Mouse (Mus musculus) liver, postnatal 0 days (tissue): ENCODE results near the gene Hdgfl3. TPM values are rescaled to one million over a fixed set of nuclear protein-coding genes. Genes with fewer than 3 reads are reported as not detected.
A peak's percentile ranks its signal among the peaks of the same experiment; 100 is the strongest.

Experiments
- ATAC-seq: fragments of 200-750 bp; cut with Nextera tagmentation; 2 replicates; pipeline ENCODE4 v1.8.0; 2017; ENCODE audit warnings: mild to moderate bottlenecking, moderate library complexity
- DNase-seq: peaks from one replicate; pipeline ENCODE4 v3.0.0-alpha.2; 2016
- H3K27ac ChIP-seq: fragments of 300-500 bp; sonication (generic); 2 replicates; pipeline ENCODE4 v1.5.1; 2014; ENCODE audit warnings: antibody characterized with exemption, moderate library complexity, mild to moderate bottlenecking, low read depth
- H3K27me3 ChIP-seq: fragments of 300-500 bp; sonication (generic); 2 replicates; pipeline ENCODE4 v1.6.1; 2014; ENCODE audit warnings: low read length, control low read depth, mixed read lengths; ENCODE audit not compliant: insufficient read depth
- H3K36me3 ChIP-seq: fragments of 300-500 bp; sonication (generic); replicated peaks from 2 replicates; pipeline ENCODE4 v1.6.1; 2014; ENCODE audit warnings: mild to moderate bottlenecking, control low read depth, low read length, moderate library complexity, mixed read lengths; ENCODE audit not compliant: insufficient read depth
- H3K4me1 ChIP-seq: fragments of 300-500 bp; sonication (generic); 2 replicates; pipeline ENCODE4 v1.6.1; 2014; ENCODE audit warnings: antibody characterized with exemption, mild to moderate bottlenecking, control low read depth; ENCODE audit not compliant: insufficient read depth
- H3K4me2 ChIP-seq: fragments of 300-500 bp; sonication (generic); 2 replicates; pipeline ENCODE4 v1.6.1; 2014; ENCODE audit warnings: low read depth, mild to moderate bottlenecking, low read length, moderate library complexity, mixed read lengths
- H3K4me3 ChIP-seq: fragments of 300-500 bp; sonication (generic); 2 replicates; pipeline ENCODE4 v1.5.1; 2014; ENCODE audit warnings: low read depth, low read length
- H3K9ac ChIP-seq: fragments of 300-500 bp; sonication (generic); replicated peaks from 2 replicates; pipeline ENCODE4 v1.6.1; 2014; ENCODE audit warnings: mild to moderate bottlenecking, moderate library complexity
- H3K9me3 ChIP-seq: fragments of 300-500 bp; sonication (generic); 2 replicates; pipeline ENCODE4 v1.6.1; 2016; ENCODE audit warnings: mild to moderate bottlenecking, control low read depth, low read length, mixed read lengths
- CTCF ChIP-seq: sonication (generic); IDR thresholded peaks from 2 replicates; pipeline ENCODE4 v1.5.1; 2016; ENCODE audit warnings: antibody characterized with exemption, low read depth
- EP300 ChIP-seq: IDR thresholded peaks from 2 replicates; pipeline ENCODE4 v1.6.1; 2016; ENCODE audit warnings: antibody characterized with exemption, low read depth, mild to moderate bottlenecking
- WGBS: fragments of 180-500 bp; shearing (Covaris S2); extraction: QIAGEN DNeasy Blood & Tissue Kit; methylation state at CpG from one replicate; pipeline ENCODE4 v1.1.7; 2014; ENCODE audit not compliant: insufficient replicate concordance; 5-methylcytosine and 5-hydroxymethylcytosine counted together
- polyA plus RNA-seq: library from polyadenylated mRNA; unstranded; fragments of >200 nt; fragmentation: Nextera tagmentation; extraction: Ambion mirVana; gene quantifications from 2 replicates; pipeline ENCODE4 v1.2.1, GENCODE M21; 2015

The Hdgfl3 gene
- polyA plus RNA-seq, result 0.59 and 0.66 TPM in 2 replicates

GRCm38 (mm10) chr7:81934267-81934745 lies at the start of gene Hdgfl3:
TSS of gene Hdgfl3 (minus strand) at chr7:81934473.
- Histone ChIP-seq H3K9me3 (no peaks in the 10 kb centered on the region), H3K4me2 (peak within 1 kb of the TSS; percentile 69), H3K4me1 (0 out of 2 replicates have a peak, but pooled peaks cover 3% of the 10 kb centered on the region), H3K36me3 (no peaks in the 10 kb centered on the region), H3K27me3 (peaks cover 59% of the 10 kb centered on the region), H3K4me3 (peak within 1 kb of the TSS; percentile 55), H3K27ac (no peak within 1 kb of the TSS), H3K9ac (no peak within 1 kb of the TSS; the same call in 1 of the 2 replicates)
- peak; percentile 46 for DNase-seq
- WGBS, result under 1% methylated on average over 48 of the region's 63 CpGs
- TF ChIP-seq CTCF (no peak), EP300 (no peak)
- ATAC-seq, result peak; percentile 29; the same call in 1 of the 2 replicates

GRCm38 (mm10) chr7:81983651-81984050 lies 49.4 kb upstream of the Hdgfl3 start:
- 65% methylated on average over 6 of the region's 6 CpGs for WGBS

GRCm38 (mm10) chr7:81978304-81978703 lies 44.0 kb upstream of the Hdgfl3 start:
- ATAC-seq (no peak), DNase-seq (no peak)
- Histone ChIP-seq H3K9me3 (no peaks in the 10 kb centered on the region), H3K4me1 (no peaks in the 10 kb centered on the region), H3K27ac (no peak overlapping the region), H3K4me3 (no peak overlapping the region), H3K9ac (no peak overlapping the region), H3K4me2 (no peak overlapping the region), H3K36me3 (no peaks in the 10 kb centered on the region), H3K27me3 (no peaks in the 10 kb centered on the region)
- TF ChIP-seq CTCF (no peak), EP300 (no peak)
- 71% methylated on average over 8 of the region's 8 CpGs for WGBS

More at GRCm38 (mm10) chr7:81983651-81984050, 49.4 kb upstream of the Hdgfl3 start:
- no peak overlapping the region for H3K27ac ChIP-seq
- DNase-seq (no peak), ATAC-seq (no peak)
- no peaks in the 10 kb centered on the region for H3K36me3 ChIP-seq
- H3K27me3 ChIP-seq, result peaks cover 8% of the 10 kb centered on the region
- no peaks in the 10 kb centered on the region for H3K4me1 ChIP-seq
- H3K4me3 ChIP-seq, result no peak overlapping the region
- H3K9ac ChIP-seq, result no peak overlapping the region
- no peak overlapping the region for H3K4me2 ChIP-seq
- TF ChIP-seq CTCF (no peak), EP300 (no peak)
- no peaks in the 10 kb centered on the region for H3K9me3 ChIP-seq

GRCm38 (mm10) chr7:81974616-81975015 lies 40.3 kb upstream of the Hdgfl3 start:
- Histone ChIP-seq H3K4me3 (no peak overlapping the region), H3K36me3 (no peaks in the 10 kb centered on the region), H3K4me2 (no peak overlapping the region), H3K27ac (no peak overlapping the region), H3K9me3 (no peaks in the 10 kb centered on the region), H3K9ac (no peak overlapping the region), H3K4me1 (no peaks in the 10 kb centered on the region), H3K27me3 (0 out of 2 replicates have a peak, but pooled peaks cover 4% of the 10 kb centered on the region)
- DNase-seq, result no peak
- 80% methylated on average over 10 of the region's 10 CpGs for WGBS
- TF ChIP-seq CTCF (no peak), EP300 (no peak)
- no peak for ATAC-seq

GRCm38 (mm10) chr7:81973939-81974338 lies 39.7 kb upstream of the Hdgfl3 start:
- 92% methylated on average over 12 of the region's 12 CpGs for WGBS
- Histone ChIP-seq H3K27me3 (peaks cover 6% of the 10 kb centered on the region; the same call in 1 of the 2 replicates), H3K27ac (no peak overlapping the region), H3K9ac (no peak overlapping the region), H3K4me3 (no peak overlapping the region), H3K36me3 (no peaks in the 10 kb centered on the region), H3K4me1 (no peaks in the 10 kb centered on the region), H3K9me3 (no peaks in the 10 kb centered on the region), H3K4me2 (no peak overlapping the region)
- ATAC-seq, result no peak
- TF ChIP-seq CTCF (no peak), EP300 (no peak)
- no peak for DNase-seq

- DNase-seq, result no peak
- ATAC-seq, result no peak
- TF ChIP-seq CTCF (no peak), EP300 (no peak)
- Histone ChIP-seq H3K4me1 (no peaks in the 10 kb centered on the region), H3K4me3 (no peak overlapping the region), H3K9me3 (no peaks in the 10 kb centered on the region), H3K27me3 (peaks cover 9% of the 10 kb centered on the region; the same call in 1 of the 2 replicates), H3K9ac (no peak overlapping the region), H3K4me2 (no peak overlapping the region), H3K27ac (no peak overlapping the region), H3K36me3 (no peaks in the 10 kb centered on the region)
- 80% methylated on average over 5 of the region's 5 CpGs for WGBS
Measured at GRCm38 (mm10) chr7:81973339-81973738, 39.1 kb upstream of the Hdgfl3 start.

- TF ChIP-seq CTCF (no peak), EP300 (no peak)
- no peak overlapping the region for H3K4me3 ChIP-seq
- peaks cover 9% of the 10 kb centered on the region; the same call in 1 of the 2 replicates for H3K27me3 ChIP-seq
- H3K4me1 ChIP-seq, result no peaks in the 10 kb centered on the region
- H3K36me3 ChIP-seq, result no peaks in the 10 kb centered on the region
- H3K27ac ChIP-seq, result no peak overlapping the region
- no peaks in the 10 kb centered on the region for H3K9me3 ChIP-seq
- ATAC-seq (no peak), DNase-seq (no peak)
- 29% methylated on average over 6 of the region's 6 CpGs for WGBS
- no peak overlapping the region for H3K4me2 ChIP-seq
- no peak overlapping the region for H3K9ac ChIP-seq
Measured at GRCm38 (mm10) chr7:81968975-81969374, 34.7 kb upstream of the Hdgfl3 start.
